Mouse (Mus musculus) C2C12 (cell line): ENCODE results near the gene Nudcd3. TPM values are rescaled to one million over a fixed set of nuclear protein-coding genes. Genes with fewer than 3 reads are reported as not detected.

ENCODE experiments used
- H3K27me3 ChIP-seq: one replicate; pipeline ENCODE4 v1.6.1; 2011; ENCODE audit not compliant: control insufficient read depth, insufficient read depth, insufficient read length
- H3K36me3 ChIP-seq: one replicate; pipeline ENCODE4 v1.6.1; 2011; ENCODE audit not compliant: control insufficient read depth, insufficient read depth
- H3K4me3 ChIP-seq: one replicate; pipeline ENCODE4 v1.5.1; 2011; ENCODE audit warnings: mild to moderate bottlenecking, control low read depth; ENCODE audit not compliant: poor library complexity, insufficient read depth, severe bottlenecking
- H3K79me2 ChIP-seq: one replicate; pipeline ENCODE4 v1.6.1; 2011; ENCODE audit not compliant: control insufficient read depth, insufficient read depth
- H3K79me3 ChIP-seq: one replicate; pipeline ENCODE4 v1.6.1; 2011; ENCODE audit warnings: low read depth, control low read depth
- H3ac ChIP-seq: one replicate; pipeline ENCODE3; 2011; ENCODE audit warnings: low read depth; ENCODE audit not compliant: control insufficient read depth, insufficient read length
- CEBPB ChIP-seq: IDR thresholded peaks from one replicate; pipeline ENCODE4 v1.6.1; 2011; ENCODE audit warnings: low read depth, mild to moderate bottlenecking, control low read depth, moderate library complexity
- CTCF ChIP-seq: IDR thresholded peaks from one replicate; pipeline ENCODE4 v1.5.1; 2011; ENCODE audit not compliant: control insufficient read depth, insufficient read depth, insufficient read length
- FOSL1 ChIP-seq: IDR thresholded peaks from one replicate; pipeline ENCODE4 v1.8.0; 2011; ENCODE audit warnings: mild to moderate bottlenecking, low read length; ENCODE audit not compliant: poor library complexity, insufficient read depth, severe bottlenecking
- MAX ChIP-seq: IDR thresholded peaks from one replicate; pipeline ENCODE4 v1.6.1; 2011; ENCODE audit warnings: mild to moderate bottlenecking, control low read depth
- MYOD1 ChIP-seq: IDR thresholded peaks from one replicate; pipeline ENCODE4 v1.6.1; 2011; ENCODE audit warnings: low read depth; ENCODE audit not compliant: control insufficient read depth, insufficient read length
- MYOG ChIP-seq: IDR thresholded peaks from one replicate; pipeline ENCODE4 v1.6.1; 2011; ENCODE audit not compliant: control insufficient read depth, insufficient read length; ENCODE audit errors: extremely low read depth
- USF1 ChIP-seq: IDR thresholded peaks from one replicate; pipeline ENCODE4 v1.6.1; 2011; ENCODE audit warnings: low read depth, mild to moderate bottlenecking, control low read depth, moderate library complexity
- polyA plus RNA-seq: library from polyadenylated mRNA; unstranded; fragments of >200 nt; fragmentation: generic; extraction: Trizol; gene quantifications from one replicate; pipeline ENCODE4 v1.2.1, GENCODE M21; 2012; ENCODE audit warnings: missing spikeins

Nudcd3 gene
- polyA plus RNA-seq, 1 experiment, result 56.1 TPM

DNA sequence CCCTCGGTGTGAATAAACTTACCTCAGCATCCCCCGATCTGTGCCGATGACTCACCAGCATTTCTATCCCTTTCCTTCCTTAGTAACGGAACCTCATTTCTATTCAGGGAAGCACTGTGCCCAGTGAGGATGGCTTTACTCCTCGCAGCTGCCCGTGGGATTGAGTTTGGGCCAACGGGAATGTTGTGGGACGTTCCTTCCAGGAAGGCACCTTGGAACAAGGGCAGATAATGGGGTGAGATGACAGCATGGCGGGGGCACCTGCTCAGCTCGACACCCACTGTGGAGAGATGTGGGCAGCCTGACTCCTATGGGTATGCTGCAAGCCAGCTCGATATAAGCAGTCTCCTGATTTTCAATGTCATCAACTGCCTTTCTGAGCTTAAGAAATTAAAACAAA, 80.9 kb downstream of the Nudcd3 start:
- peaks cover 60% of the 10 kb centered on the region for H3K36me3 ChIP-seq

DNA sequence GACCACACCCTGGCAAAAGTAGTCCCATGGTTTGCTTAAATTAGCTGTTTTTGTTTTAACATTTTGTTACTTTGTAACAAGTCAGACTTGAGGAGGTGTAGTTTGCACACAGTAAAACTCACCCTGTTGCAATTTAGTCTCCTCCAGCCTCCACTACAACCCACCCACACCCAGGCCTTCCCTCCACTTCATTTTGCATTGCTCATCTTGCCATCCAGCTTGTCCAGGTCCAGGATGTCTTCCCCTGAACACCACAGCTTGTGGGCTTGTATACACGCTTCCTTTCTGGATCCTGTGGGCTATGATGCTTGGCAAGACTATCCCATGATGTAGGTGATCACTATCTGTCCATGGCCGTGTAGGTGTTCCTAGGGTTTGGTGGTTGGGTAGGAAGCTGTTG, 82.3 kb downstream of the Nudcd3 start:
- TF ChIP-seq MAX (no peak), MYOD1 (no peak), CTCF (no peak), FOSL1 (no peak), USF1 (no peak), CEBPB (no peak), MYOG (no peak)
- H3K79me2 ChIP-seq, result peaks cover 6% of the 10 kb centered on the region

More for the DNA sequence above, 80.9 kb downstream of the Nudcd3 start:
- TF ChIP-seq USF1, result no peak
- TF ChIP-seq FOSL1, result no peak
- no peak for TF ChIP-seq CTCF
- no peak for TF ChIP-seq MYOG
- no peak for TF ChIP-seq MYOD1
- no peak for TF ChIP-seq CEBPB
- no peak for TF ChIP-seq MAX
- no peak overlapping the region for H3K4me3 ChIP-seq
- H3K27me3 ChIP-seq, result no peaks in the 10 kb centered on the region
- H3K79me2 ChIP-seq, result peaks cover 6% of the 10 kb centered on the region
- no peak overlapping the region for H3ac ChIP-seq
- H3K79me3 ChIP-seq, result no peaks in the 10 kb centered on the region

DNA sequence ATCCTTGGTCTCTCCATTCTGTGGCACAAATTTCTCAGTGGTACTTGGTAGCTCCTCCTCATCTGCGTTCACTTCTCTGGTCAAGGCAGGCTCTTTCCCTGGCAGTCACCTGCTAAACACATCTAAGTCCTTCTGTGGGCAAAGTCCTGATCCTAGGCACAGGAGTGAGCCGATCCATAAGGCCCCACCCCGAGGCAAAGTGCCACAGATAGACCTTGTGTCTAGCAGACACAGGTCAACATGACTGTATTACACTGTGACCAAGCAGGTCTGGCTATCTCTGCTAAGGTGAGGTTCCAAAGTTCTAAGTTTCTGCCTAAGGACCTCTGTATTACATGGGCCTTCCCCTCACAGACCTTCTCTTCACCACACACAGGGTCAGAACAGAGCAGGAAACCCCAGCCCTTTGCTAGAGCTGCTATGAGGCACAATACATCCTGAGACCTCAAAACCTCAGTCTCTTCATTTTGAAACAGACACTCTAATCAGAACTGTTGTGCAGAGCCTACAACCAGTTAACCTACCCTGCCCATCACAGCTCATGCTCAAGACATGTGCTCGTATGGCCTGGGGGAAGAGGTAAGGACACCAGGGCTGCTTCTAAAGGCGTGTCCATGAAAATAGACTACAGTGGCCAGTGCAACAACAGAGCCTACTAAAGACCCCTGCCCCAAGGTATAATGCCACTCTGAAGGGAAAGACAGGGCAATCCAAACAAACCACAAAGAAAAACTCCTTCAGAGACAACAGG, 88.3 kb downstream of the Nudcd3 start:
- H3K4me3 ChIP-seq, result no peak overlapping the region
- H3K36me3 ChIP-seq, result peaks cover 58% of the 10 kb centered on the region
- peaks cover 6% of the 10 kb centered on the region for H3K79me2 ChIP-seq
- no peaks in the 10 kb centered on the region for H3K27me3 ChIP-seq
- H3ac ChIP-seq, result no peak overlapping the region
- H3K79me3 ChIP-seq, result no peaks in the 10 kb centered on the region
- TF ChIP-seq MYOD1 (no peak), MYOG (no peak), CEBPB (no peak), FOSL1 (no peak), USF1 (no peak), MAX (no peak), CTCF (no peak)

More for the DNA sequence above, 82.3 kb downstream of the Nudcd3 start:
- Histone ChIP-seq H3K27me3 (no peaks in the 10 kb centered on the region), H3K79me3 (no peaks in the 10 kb centered on the region), H3K36me3 (peaks cover 57% of the 10 kb centered on the region), H3K4me3 (no peak overlapping the region), H3ac (no peak overlapping the region)

- Histone ChIP-seq H3K27me3 (no peaks in the 10 kb centered on the region), H3K4me3 (no peak overlapping the region), H3K36me3 (peaks cover 63% of the 10 kb centered on the region)
Measured at GRCm38 (mm10) chr11:6109990-6110389, 90.2 kb downstream of the Nudcd3 start.

DNA sequence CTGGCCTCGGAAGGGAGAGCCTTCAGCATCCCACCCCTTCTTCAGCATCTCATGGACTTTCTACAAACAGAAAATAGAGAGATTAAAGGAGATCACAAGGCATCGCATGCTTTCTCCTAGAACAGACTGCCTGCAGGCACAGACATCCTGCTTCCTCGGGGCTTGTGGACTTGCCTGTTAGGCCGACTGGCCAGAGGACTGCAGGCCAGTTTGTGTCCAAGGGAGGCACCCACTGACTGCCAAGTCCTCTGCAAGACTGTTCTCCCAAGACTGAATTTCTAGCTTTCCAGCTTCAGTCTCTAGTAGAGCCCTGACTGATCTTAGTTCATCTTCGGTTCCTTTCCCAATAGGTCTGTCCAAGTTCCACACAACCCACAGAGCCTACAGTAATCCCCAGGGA, 91.9 kb downstream of the Nudcd3 start:
- Histone ChIP-seq H3ac (no peak overlapping the region), H3K27me3 (no peaks in the 10 kb centered on the region), H3K79me2 (no peaks in the 10 kb centered on the region), H3K4me3 (no peak overlapping the region), H3K36me3 (peaks cover 58% of the 10 kb centered on the region), H3K79me3 (no peaks in the 10 kb centered on the region)
- TF ChIP-seq CEBPB (no peak), FOSL1 (no peak), MYOG (no peak)

More at GRCm38 (mm10) chr11:6109990-6110389, 90.2 kb downstream of the Nudcd3 start:
- Histone ChIP-seq H3K79me3 (no peaks in the 10 kb centered on the region), H3ac (no peak overlapping the region), H3K79me2 (no peaks in the 10 kb centered on the region)
- no peak for TF ChIP-seq CTCF
- no peak for TF ChIP-seq USF1
- no peak for TF ChIP-seq FOSL1
- TF ChIP-seq MAX, result no peak
- no peak for TF ChIP-seq MYOD1
- TF ChIP-seq MYOG, result no peak
- TF ChIP-seq CEBPB, result no peak

DNA sequence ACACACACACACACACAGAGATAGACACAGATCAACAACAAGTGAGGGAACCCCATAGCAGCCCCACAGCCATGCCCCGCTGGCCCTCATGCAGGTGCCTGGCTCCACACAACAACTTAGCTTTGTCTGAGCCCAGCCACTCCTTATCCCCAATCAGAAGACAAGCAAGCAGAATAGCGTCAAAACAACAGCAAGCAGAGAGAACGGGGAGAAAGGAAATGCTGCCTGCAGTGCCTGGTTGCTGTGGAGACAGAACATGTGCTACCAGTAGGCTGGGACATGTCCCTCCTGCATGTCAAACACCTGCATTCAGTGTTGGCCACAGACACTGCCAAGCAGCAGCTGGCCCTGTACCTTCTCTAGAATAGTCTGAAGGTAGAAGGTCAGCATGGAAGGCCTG, 92.5 kb downstream of the Nudcd3 start:
- no peak overlapping the region for H3ac ChIP-seq
- no peaks in the 10 kb centered on the region for H3K79me2 ChIP-seq
- peaks cover 52% of the 10 kb centered on the region for H3K36me3 ChIP-seq
- H3K27me3 ChIP-seq, result no peaks in the 10 kb centered on the region
- H3K4me3 ChIP-seq, result no peak overlapping the region
- H3K79me3 ChIP-seq, result no peaks in the 10 kb centered on the region
- no peak for TF ChIP-seq MYOD1
- no peak for TF ChIP-seq CEBPB
- no peak for TF ChIP-seq MAX
- no peak for TF ChIP-seq FOSL1
- TF ChIP-seq MYOG, result no peak
- no peak for TF ChIP-seq CTCF
- no peak for TF ChIP-seq USF1
